Mouse (Mus musculus) liver, postnatal 0 days (tissue): ENCODE data around the gene Gm2663. TPM values are rescaled to one million over a fixed set of nuclear protein-coding genes. Genes with fewer than 3 reads are reported as not detected.
A peak's percentile ranks its signal among the peaks of the same experiment; 100 is the strongest.
"Not testable (repeated sequence)": the region's sequence is repeated elsewhere in the genome, so short reads cannot be mapped to it uniquely, and the experiment has no call there.

Experiments
- ATAC-seq: fragments of 200-750 bp; cut with Nextera tagmentation; 2 replicates; pipeline ENCODE4 v1.8.0; 2017; ENCODE audit warnings: mild to moderate bottlenecking, moderate library complexity
- DNase-seq: peaks from one replicate; pipeline ENCODE4 v3.0.0-alpha.2; 2016
- H3K27ac ChIP-seq: fragments of 300-500 bp; sonication (generic); 2 replicates; pipeline ENCODE4 v1.5.1; 2014; ENCODE audit warnings: antibody characterized with exemption, moderate library complexity, mild to moderate bottlenecking, low read depth
- H3K27me3 ChIP-seq: fragments of 300-500 bp; sonication (generic); 2 replicates; pipeline ENCODE4 v1.6.1; 2014; ENCODE audit warnings: low read length, control low read depth, mixed read lengths; ENCODE audit not compliant: insufficient read depth
- H3K36me3 ChIP-seq: fragments of 300-500 bp; sonication (generic); replicated peaks from 2 replicates; pipeline ENCODE4 v1.6.1; 2014; ENCODE audit warnings: mild to moderate bottlenecking, control low read depth, low read length, moderate library complexity, mixed read lengths; ENCODE audit not compliant: insufficient read depth
- H3K4me1 ChIP-seq: fragments of 300-500 bp; sonication (generic); 2 replicates; pipeline ENCODE4 v1.6.1; 2014; ENCODE audit warnings: antibody characterized with exemption, mild to moderate bottlenecking, control low read depth; ENCODE audit not compliant: insufficient read depth
- H3K4me2 ChIP-seq: fragments of 300-500 bp; sonication (generic); 2 replicates; pipeline ENCODE4 v1.6.1; 2014; ENCODE audit warnings: low read depth, mild to moderate bottlenecking, low read length, moderate library complexity, mixed read lengths
- H3K4me3 ChIP-seq: fragments of 300-500 bp; sonication (generic); 2 replicates; pipeline ENCODE4 v1.5.1; 2014; ENCODE audit warnings: low read depth, low read length
- H3K9ac ChIP-seq: fragments of 300-500 bp; sonication (generic); replicated peaks from 2 replicates; pipeline ENCODE4 v1.6.1; 2014; ENCODE audit warnings: mild to moderate bottlenecking, moderate library complexity
- H3K9me3 ChIP-seq: fragments of 300-500 bp; sonication (generic); 2 replicates; pipeline ENCODE4 v1.6.1; 2016; ENCODE audit warnings: mild to moderate bottlenecking, control low read depth, low read length, mixed read lengths
- CTCF ChIP-seq: sonication (generic); IDR thresholded peaks from 2 replicates; pipeline ENCODE4 v1.5.1; 2016; ENCODE audit warnings: antibody characterized with exemption, low read depth
- EP300 ChIP-seq: IDR thresholded peaks from 2 replicates; pipeline ENCODE4 v1.6.1; 2016; ENCODE audit warnings: antibody characterized with exemption, low read depth, mild to moderate bottlenecking
- WGBS: fragments of 180-500 bp; shearing (Covaris S2); extraction: QIAGEN DNeasy Blood & Tissue Kit; methylation state at CpG from one replicate; pipeline ENCODE4 v1.1.7; 2014; ENCODE audit not compliant: insufficient replicate concordance; 5-methylcytosine and 5-hydroxymethylcytosine counted together
- polyA plus RNA-seq: library from polyadenylated mRNA; unstranded; fragments of >200 nt; fragmentation: Nextera tagmentation; extraction: Ambion mirVana; gene quantifications from 2 replicates; pipeline ENCODE4 v1.2.1, GENCODE M21; 2015

Gm2663 gene
- polyA plus RNA-seq, 1 experiment from 2014 or later: not detected

DNA sequence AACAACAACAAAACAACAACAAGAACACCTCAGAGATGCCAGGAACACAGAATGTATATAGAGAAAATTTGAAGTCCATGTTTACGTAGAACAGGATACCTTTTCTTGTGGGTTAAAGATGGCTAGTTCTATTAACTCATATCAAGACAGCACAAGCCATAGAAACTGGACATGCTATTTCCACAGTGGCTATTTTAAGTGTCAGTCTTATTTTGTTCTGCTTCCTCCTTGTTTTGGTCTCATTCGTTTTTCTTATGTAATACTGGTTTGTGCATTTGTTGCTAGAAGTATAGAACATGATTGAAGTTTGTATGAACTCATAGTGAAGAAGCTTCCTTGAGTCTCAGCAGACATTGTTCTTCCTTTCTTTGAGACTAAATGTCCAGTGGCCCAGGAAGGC lies 19.9 kb upstream of the Gm2663 start:
- WGBS: 64% methylated on average over 2 of the region's 2 CpGs
- H3K36me3 ChIP-seq: no peaks in the 10 kb centered on the region
- ATAC-seq (no peak), DNase-seq (no peak)
- H3K4me2 ChIP-seq: no peak overlapping the region
- no peak overlapping the region for H3K27ac ChIP-seq
- H3K4me1 ChIP-seq: no peaks in the 10 kb centered on the region
- H3K4me3 ChIP-seq: no peak overlapping the region
- TF ChIP-seq CTCF (no peak), EP300 (no peak)
- no peaks in the 10 kb centered on the region for H3K27me3 ChIP-seq
- no peak overlapping the region for H3K9ac ChIP-seq
- H3K9me3 ChIP-seq: no peaks in the 10 kb centered on the region

DNA sequence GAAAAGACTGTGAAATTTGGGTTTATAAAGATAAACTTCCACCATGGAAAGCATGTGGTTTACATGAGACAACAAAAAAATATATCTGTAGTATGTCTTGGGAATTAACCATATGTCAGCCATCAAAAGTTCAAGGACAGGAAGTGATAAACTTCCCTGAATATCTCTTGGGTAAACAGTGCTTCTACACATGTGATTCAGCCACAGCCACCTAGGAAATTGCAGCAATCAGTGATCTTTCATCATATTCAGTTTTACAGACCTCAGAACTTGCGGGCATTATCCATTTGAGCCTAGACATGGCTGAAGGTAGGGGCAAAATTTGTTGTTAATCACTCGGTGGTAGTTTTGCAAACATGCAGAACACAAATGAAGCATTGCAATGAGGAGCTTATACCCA lies 19.4 kb upstream of the Gm2663 start:
- no peaks in the 10 kb centered on the region for H3K27me3 ChIP-seq
- H3K4me2 ChIP-seq: no peak overlapping the region
- no peaks in the 10 kb centered on the region for H3K4me1 ChIP-seq
- H3K9ac ChIP-seq: no peak overlapping the region
- no peak overlapping the region for H3K27ac ChIP-seq
- ATAC-seq: no peak
- TF ChIP-seq CTCF (no peak), EP300 (no peak)
- no peaks in the 10 kb centered on the region for H3K9me3 ChIP-seq
- 45% methylated on average over 2 of the region's 2 CpGs for WGBS
- H3K4me3 ChIP-seq: no peak overlapping the region
- H3K36me3 ChIP-seq: no peaks in the 10 kb centered on the region
- DNase-seq: no peak

DNA sequence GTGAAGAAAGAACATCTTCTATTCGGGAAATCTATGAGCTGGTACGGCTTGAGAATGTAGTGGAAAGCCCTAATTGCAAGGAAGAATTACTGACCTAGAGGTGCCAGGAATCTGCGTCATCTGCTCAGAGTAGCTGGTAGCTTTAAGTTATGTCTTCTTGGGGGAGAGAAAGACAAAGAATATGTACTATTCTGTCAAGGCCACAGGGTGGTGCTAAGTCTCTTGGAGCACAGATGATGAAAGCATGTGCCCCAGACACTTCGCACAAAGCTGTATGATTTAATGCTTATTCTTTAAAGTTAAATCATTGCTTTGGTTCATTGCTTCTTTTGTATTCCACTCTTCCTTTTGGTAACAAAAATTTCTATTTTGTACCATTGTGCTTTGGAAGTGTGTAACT lies 15.8 kb upstream of the Gm2663 start:
- Histone ChIP-seq H3K4me1 (no peaks in the 10 kb centered on the region), H3K9ac (no peak overlapping the region), H3K36me3 (no peaks in the 10 kb centered on the region), H3K4me3 (no peak overlapping the region), H3K27ac (no peak overlapping the region), H3K4me2 (no peak overlapping the region), H3K9me3 (no peaks in the 10 kb centered on the region), H3K27me3 (no peaks in the 10 kb centered on the region)
- TF ChIP-seq CTCF (peak; percentile 43), EP300 (no peak)
- no peak for DNase-seq
- 59% methylated on average over 4 of the region's 4 CpGs for WGBS
- ATAC-seq: no peak

DNA sequence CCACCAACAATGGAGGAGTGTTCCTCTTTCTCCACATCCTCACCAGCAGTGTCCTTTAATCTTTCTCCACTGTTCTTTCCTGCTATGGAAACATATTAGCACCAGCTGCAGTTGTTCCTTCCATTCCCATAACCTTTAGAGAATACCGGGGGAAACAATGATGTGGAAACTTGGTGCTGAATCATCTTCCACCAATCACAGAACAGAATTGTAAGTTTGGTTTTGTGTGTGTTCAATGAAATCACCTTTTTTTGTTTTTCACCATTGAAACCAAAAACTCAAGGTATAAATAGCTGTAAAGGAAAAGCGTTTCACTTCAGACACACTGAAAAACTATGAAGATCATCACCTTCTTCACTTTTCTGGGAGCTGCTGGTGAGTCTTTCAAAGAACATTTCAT lies 34.8 kb downstream of the Gm2663 start, which contains the start of gene 1810009J06Rik:
Gene 1810009J06Rik, plus strand, starts transcription at position 301 of the 400 bp plus-strand sequence.
- 80% methylated on average over 2 of the region's 2 CpGs for WGBS
- not testable (repeated sequence) for H3K36me3 ChIP-seq, H3K27ac ChIP-seq, H3K27me3 ChIP-seq, H3K4me3 ChIP-seq, DNase-seq, H3K4me1 ChIP-seq, H3K9me3 ChIP-seq, H3K4me2 ChIP-seq, ATAC-seq, H3K9ac ChIP-seq

DNA sequence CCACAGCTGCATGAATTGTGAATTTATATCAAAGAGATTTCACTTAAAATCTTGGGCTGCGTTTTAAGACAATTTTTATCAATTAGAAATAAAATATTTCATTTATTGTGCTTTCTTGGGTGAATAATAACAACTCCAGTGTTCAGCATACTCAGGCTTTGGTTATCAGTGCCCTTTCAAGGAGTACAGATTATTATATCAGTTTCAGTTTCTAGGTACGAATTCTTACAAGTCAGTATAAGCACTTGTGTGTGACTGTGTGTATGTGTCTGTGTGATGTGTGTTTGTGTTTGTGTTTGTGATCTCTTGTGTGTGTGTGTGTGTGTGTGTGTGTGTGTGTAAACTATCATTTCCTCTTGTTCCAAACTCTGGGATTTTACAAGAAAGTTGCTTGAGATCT lies 45.6 kb downstream of the Gm2663 start:
- Histone ChIP-seq H3K27me3 (no peaks in the 10 kb centered on the region), H3K4me1 (no peaks in the 10 kb centered on the region), H3K4me2 (no peak overlapping the region), H3K9me3 (no peaks in the 10 kb centered on the region), H3K9ac (no peak overlapping the region), H3K36me3 (no peaks in the 10 kb centered on the region), H3K4me3 (no peak overlapping the region), H3K27ac (no peak overlapping the region)
- WGBS: 54% methylated on average over 2 of the region's 2 CpGs
- DNase-seq: no peak
- no peak for ATAC-seq
- TF ChIP-seq CTCF (no peak), EP300 (no peak)

DNA sequence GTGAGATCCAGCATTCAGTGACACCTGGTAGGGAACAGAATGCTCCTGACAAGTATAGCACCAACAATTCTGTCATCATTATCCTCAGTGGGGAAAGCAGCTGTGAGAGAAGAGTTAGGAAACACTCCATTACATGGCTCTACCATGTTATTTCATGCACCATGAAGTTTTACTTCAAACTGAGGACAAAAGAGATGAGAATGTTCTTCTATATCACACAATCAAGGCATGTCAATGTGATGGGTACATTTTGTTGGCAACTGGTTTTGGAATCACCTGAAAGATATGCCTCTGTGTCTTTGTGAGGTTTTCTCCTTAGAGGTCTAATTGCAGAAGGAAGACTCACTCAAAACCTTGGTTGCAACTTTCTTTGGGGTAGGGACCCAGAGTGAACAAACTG lies 47.5 kb downstream of the Gm2663 start, which contains the start of gene Gm4744:
Gene Gm4744, minus strand, starts transcription at position 101 of the 400 bp plus-strand sequence.
- Histone ChIP-seq H3K4me3 (no peak within 1 kb of the TSS), H3K9ac (no peak within 1 kb of the TSS), H3K9me3 (no peaks in the 10 kb centered on the region), H3K4me2 (no peak within 1 kb of the TSS), H3K36me3 (no peaks in the 10 kb centered on the region), H3K4me1 (no peaks in the 10 kb centered on the region), H3K27ac (no peak within 1 kb of the TSS), H3K27me3 (no peaks in the 10 kb centered on the region)
- no peak for TF ChIP-seq EP300
- no peak for TF ChIP-seq CTCF
- ATAC-seq (no peak), DNase-seq (no peak)

Other genes starting within 250 kb of the Gm2663 start
- not detected in 2 replicates for gene Moxd2, start 112.0 kb downstream of the Gm2663 start, polyA plus RNA-seq
- not detected in 2 replicates for gene Prss58, start 99.1 kb downstream of the Gm2663 start, polyA plus RNA-seq
- gene 1700074P13Rik, start 58.9 kb downstream of the Gm2663 start, polyA plus RNA-seq: not detected in 2 replicates
- gene Gm4744, start 47.6 kb downstream of the Gm2663 start, polyA plus RNA-seq: not detected in 2 replicates
- 0.43 TPM in 1 of 2 replicates, not detected in the other for gene 1810009J06Rik, start 34.7 kb downstream of the Gm2663 start, polyA plus RNA-seq
- gene 2210010C04Rik, start 36.0 kb upstream of the Gm2663 start, polyA plus RNA-seq: 1.1 TPM in 1 of 2 replicates, not detected in the other